Mouse (Mus musculus) MEL (cell line): ENCODE results near the gene Oas2. TPM values are rescaled to one million over a fixed set of nuclear protein-coding genes. Genes with fewer than 3 reads are reported as not detected.

Experiments used
- DNase-seq: peaks from one replicate; pipeline ENCODE4 v3.0.0; 2011; ENCODE audit warnings: low read depth, low spot score
- H3K27ac ChIP-seq: 2 replicates; pipeline ENCODE4 v1.5.1; 2012; ENCODE audit warnings: low read depth, mild to moderate bottlenecking, control low read depth, low read length, moderate library complexity; ENCODE audit not compliant: control insufficient read depth
- H3K27me3 ChIP-seq, 2 experiments: fragments of 150-350 bp in 1 of 2; sonication (generic) in 1 of 2; 2 replicates each; pipeline ENCODE4 v1.6.1; 2012; ENCODE audit warnings: low read length in 2 of 2, mild to moderate bottlenecking in 2 of 2, improper control_type of control experiment in 1 of 2, moderate library complexity in 1 of 2; ENCODE audit not compliant: insufficient read depth in 2 of 2, control insufficient read depth in 1 of 2
- H3K36me3 ChIP-seq, 2 experiments: 2 replicates each; pipeline ENCODE4 v1.6.1; 2012 to 2014; ENCODE audit warnings: low read length in 2 of 2, improper control_type of control experiment in 1 of 2, inconsistent platforms in 1 of 2, mild to moderate bottlenecking in 1 of 2; ENCODE audit not compliant: insufficient read depth in 2 of 2, control insufficient read depth in 1 of 2
- H3K4me1 ChIP-seq, 2 experiments: fragments of 150-350 bp in 1 of 2; sonication (generic) in 1 of 2; 2 replicates each; pipeline ENCODE4 v1.6.1; 2012; ENCODE audit warnings: low read length in 2 of 2, improper control_type of control experiment in 1 of 2, mild to moderate bottlenecking in 1 of 2; ENCODE audit not compliant: insufficient read depth in 2 of 2, control insufficient read depth in 1 of 2
- H3K4me3 ChIP-seq, 2 experiments: fragments of 150-350 bp in 1 of 2; sonication (generic) in 1 of 2; 2 replicates each; pipeline ENCODE4 v1.5.1; 2012; ENCODE audit warnings: low read depth in 2 of 2, low read length in 2 of 2, mild to moderate bottlenecking in 2 of 2, moderate library complexity in 2 of 2, control low read depth in 1 of 2, improper control_type of control experiment in 1 of 2; ENCODE audit not compliant: control insufficient read depth in 1 of 2, insufficient read depth in 1 of 2
- H3K79me2 ChIP-seq: 2 replicates; pipeline ENCODE4 v1.6.1; 2012; ENCODE audit warnings: mild to moderate bottlenecking, low read length, moderate library complexity; ENCODE audit not compliant: control insufficient read depth, poor library complexity, insufficient read depth
- H3K9ac ChIP-seq: 2 replicates; pipeline ENCODE4 v1.6.1; 2012; ENCODE audit warnings: low read depth, mild to moderate bottlenecking, control low read depth, low read length, moderate library complexity; ENCODE audit not compliant: control insufficient read depth, poor library complexity, severe bottlenecking
- H3K9me3 ChIP-seq: fragments of 150-350 bp; sonication (generic); replicated peaks from 2 replicates; pipeline ENCODE4 v1.6.1; 2012; ENCODE audit warnings: mild to moderate bottlenecking, low read length, improper control_type of control experiment, moderate library complexity; ENCODE audit not compliant: insufficient read depth
- E2F4 ChIP-seq: IDR thresholded peaks from 2 replicates; pipeline ENCODE4 v1.6.1; 2011; ENCODE audit warnings: low read depth, low read length, improper control_type of control experiment, borderline replicate concordance
- ETS1 ChIP-seq: IDR thresholded peaks from 2 replicates; pipeline ENCODE4 v1.6.1; 2012; ENCODE audit warnings: low read depth, mild to moderate bottlenecking, inconsistent platforms, low read length, improper control_type of control experiment, moderate library complexity
- HCFC1 ChIP-seq: IDR thresholded peaks from 2 replicates; pipeline ENCODE4 v1.6.1; 2012; ENCODE audit warnings: low read depth, mild to moderate bottlenecking, inconsistent platforms, low read length, improper control_type of control experiment, moderate library complexity
- JUND ChIP-seq: IDR thresholded peaks from 2 replicates; pipeline ENCODE4 v1.6.1; 2011; ENCODE audit warnings: low read depth, mild to moderate bottlenecking, improper control_type of control experiment, low read length
- KAT2A ChIP-seq: conservative IDR thresholded peaks from 2 replicates; pipeline ENCODE4 v1.6.1; 2012; ENCODE audit warnings: low read depth, low read length, improper control_type of control experiment, inconsistent platforms
- MEF2A ChIP-seq: IDR thresholded peaks from 2 replicates; pipeline ENCODE4 v1.6.1; 2014; ENCODE audit warnings: low read depth, mild to moderate bottlenecking, inconsistent platforms, low read length, improper control_type of control experiment; ENCODE audit not compliant: poor library complexity, insufficient replicate concordance, severe bottlenecking; ENCODE audit errors: extremely low read depth
- MXI1 ChIP-seq: IDR thresholded peaks from 2 replicates; pipeline ENCODE4 v1.6.1; 2011; ENCODE audit warnings: mild to moderate bottlenecking, low read depth, low read length, improper control_type of control experiment
- NELFE ChIP-seq: IDR thresholded peaks from 2 replicates; pipeline ENCODE4 v1.6.1; 2011; ENCODE audit warnings: low read depth, low read length, improper control_type of control experiment
- NRF1 ChIP-seq: IDR thresholded peaks from 2 replicates; pipeline ENCODE4 v1.6.1; 2014; ENCODE audit warnings: low read depth, mild to moderate bottlenecking, inconsistent platforms, low read length, improper control_type of control experiment, moderate library complexity; ENCODE audit not compliant: poor library complexity, insufficient read depth, severe bottlenecking
- TBP ChIP-seq: IDR thresholded peaks from 2 replicates; pipeline ENCODE4 v1.8.0; 2011; ENCODE audit warnings: low read depth, low read length, improper control_type of control experiment
- TCF12 ChIP-seq: IDR thresholded peaks from 2 replicates; pipeline ENCODE4 v1.6.1; 2014; ENCODE audit warnings: low read depth, mild to moderate bottlenecking, inconsistent platforms, low read length, improper control_type of control experiment, moderate library complexity
- UBTF ChIP-seq: IDR thresholded peaks from 2 replicates; pipeline ENCODE4 v1.6.1; 2012; ENCODE audit warnings: low read depth, mild to moderate bottlenecking, inconsistent platforms, low read length, improper control_type of control experiment, moderate library complexity, borderline replicate concordance; ENCODE audit not compliant: insufficient read depth
- USF2 ChIP-seq, 2 experiments: IDR thresholded peaks; 2 replicates each; pipeline ENCODE4 v1.6.1; 2011 to 2012; ENCODE audit warnings: improper control_type of control experiment in 2 of 2, low read length in 2 of 2, borderline replicate concordance in 1 of 2, inconsistent platforms in 1 of 2, low read depth in 1 of 2, mild to moderate bottlenecking in 1 of 2; ENCODE audit not compliant: insufficient read depth in 1 of 2
- polyA plus RNA-seq, 2 experiments: library from polyadenylated mRNA; stranded (reverse) in 1 of 2; unstranded in 1 of 2; fragments of >175 nt in 1 of 2; fragments of >200 nt in 1 of 2; gene quantifications; 2 replicates each; pipeline versions ENCODE4 v1.2.1 to v1.2.4; 2012; ENCODE audit warnings: low replicate concordance in 2 of 2, low read depth in 1 of 2; ENCODE audit not compliant: insufficient read length in 2 of 2, insufficient read depth in 1 of 2, missing spikeins in 1 of 2
- total RNA-seq: library from RNA; depleted of rRNA; stranded (reverse); fragments of 300-350 nt; gene quantifications from 2 replicates; pipeline ENCODE4 v1.2.3, GENCODE M21; 2012

Gene Oas2
- total and polyA plus RNA-seq, 3 experiments, result 0.96 to 5.2 TPM; not detected in 1

DNA sequence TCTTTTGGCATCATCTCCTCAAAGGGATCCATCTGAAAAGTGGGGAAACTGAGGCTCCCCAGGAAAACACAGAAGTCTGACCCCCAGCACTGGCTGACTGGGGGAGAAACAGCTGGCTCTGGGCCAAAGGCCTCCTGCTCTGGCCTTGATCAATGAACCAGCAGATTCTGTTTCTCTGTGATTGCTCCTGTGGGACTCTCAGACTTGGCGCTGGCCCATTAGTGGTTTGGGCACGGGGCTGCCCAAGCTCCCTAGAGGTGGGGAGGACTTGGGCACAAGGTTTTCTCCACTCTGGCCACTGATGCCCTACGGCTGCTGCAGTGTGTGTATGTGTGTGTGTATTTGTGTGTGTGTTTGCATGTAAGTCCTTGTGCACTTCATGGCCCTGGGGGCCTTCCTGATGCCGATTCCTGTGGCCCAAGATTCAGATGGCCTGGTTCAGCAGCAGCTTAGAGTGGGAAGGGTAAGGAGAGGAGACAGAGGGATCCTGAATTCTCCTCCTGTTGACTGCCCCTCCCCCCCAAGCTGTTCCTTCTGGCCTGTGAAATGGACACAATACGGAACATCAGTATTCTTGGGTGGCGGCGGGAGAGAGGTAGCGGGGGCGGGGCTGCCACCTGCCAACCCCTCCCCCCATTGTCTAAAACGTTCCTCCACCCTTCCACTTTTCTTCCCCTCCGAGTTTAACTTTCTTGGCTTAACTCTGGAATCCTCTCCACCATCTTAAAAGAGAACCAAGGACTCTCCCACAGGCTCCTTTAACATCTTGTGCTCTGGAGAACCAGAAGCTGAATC, 48.5 kb downstream of the Oas2 start:
- Histone ChIP-seq H3K4me3 (no peak overlapping the region), H3K27me3 (no peaks in the 10 kb centered on the region), H3K36me3 (no peaks in the 10 kb centered on the region), H3K79me2 (no peaks in the 10 kb centered on the region), H3K9me3 (no peaks in the 10 kb centered on the region), H3K4me1 (no peaks in the 10 kb centered on the region), H3K27ac (no peak overlapping the region), H3K9ac (no peak overlapping the region)
- no peak for DNase-seq
- TF ChIP-seq MXI1, result no peak
- TF ChIP-seq HCFC1, result no peak
- no peak for TF ChIP-seq NELFE
- TF ChIP-seq NRF1, result no peak
- TF ChIP-seq E2F4, result no peak
- no peak for TF ChIP-seq JUND
- TF ChIP-seq TCF12, result no peak
- no peak for TF ChIP-seq ETS1
- TF ChIP-seq MEF2A, result no peak

DNA sequence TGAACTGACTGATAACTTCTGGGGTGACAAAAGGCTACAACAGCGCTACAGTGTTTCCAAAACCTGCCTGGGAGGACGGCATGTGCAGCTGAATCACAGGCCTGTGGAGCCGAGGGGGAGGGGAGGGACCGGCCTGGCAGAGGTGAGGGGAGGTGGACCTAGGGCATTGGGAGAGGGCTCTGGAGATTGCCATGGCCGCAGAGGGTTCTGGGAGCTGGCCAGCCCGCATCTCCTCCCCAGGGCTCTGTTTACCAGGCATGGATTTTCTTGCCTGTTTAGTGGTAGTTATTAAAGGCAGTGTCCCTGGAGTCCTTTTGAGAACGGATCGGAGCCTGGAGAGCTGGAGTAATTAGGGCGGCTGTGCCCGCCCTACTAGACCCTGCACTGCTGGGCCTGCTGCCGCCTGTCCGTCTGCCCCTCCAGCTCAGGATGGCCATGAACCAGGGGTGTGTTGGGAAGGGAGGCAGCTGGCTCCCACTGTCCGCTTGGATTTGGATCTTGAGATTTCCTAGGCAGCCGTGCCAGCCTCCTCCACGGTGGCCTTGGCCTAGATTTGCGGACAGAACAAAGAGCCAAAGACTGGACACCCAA, 50.8 kb downstream of the Oas2 start:
- Histone ChIP-seq H3K4me3 (no peak overlapping the region), H3K79me2 (no peaks in the 10 kb centered on the region), H3K9ac (no peak overlapping the region), H3K27me3 (no peaks in the 10 kb centered on the region), H3K9me3 (no peaks in the 10 kb centered on the region), H3K4me1 (no peaks in the 10 kb centered on the region), H3K27ac (no peak overlapping the region), H3K36me3 (no peaks in the 10 kb centered on the region)
- DNase-seq, result no peak
- TF ChIP-seq NRF1 (no peak), KAT2A (no peak), USF2 (IDR thresholded peaks at IDR 0.05; ENCODE audit: borderline replicate concordance in 1 of 2, insufficient read depth in 1 of 2, low read depth in 1 of 2, low read length in 2 of 2) (no peak), TCF12 (no peak), TBP (no peak), UBTF (no peak), ETS1 (no peak)
